Mouse (Mus musculus) layer of hippocampus, adult 2 months (tissue): ENCODE results near the gene Zp2. TPM values are rescaled to one million over a fixed set of nuclear protein-coding genes. Genes with fewer than 3 reads are reported as not detected.
A peak's percentile ranks its signal among the peaks of the same experiment; 100 is the strongest.

ENCODE experiments used
- DNase-seq, 2 experiments: peaks; one replicate each; pipeline ENCODE4 v3.0.0; 2022; ENCODE audit warnings: low spot score in 2 of 2
- H3K27ac ChIP-seq: fragments of 200-600 bp; 2 replicates; pipeline ENCODE4 v1.8.1; 2022
- H3K4me3 ChIP-seq: fragments of 200-600 bp; 2 replicates; pipeline ENCODE4 v1.8.1; 2022; ENCODE audit warnings: mild to moderate bottlenecking
- CTCF ChIP-seq: fragments of 200-600 bp; conservative IDR thresholded peaks from 2 replicates; pipeline ENCODE4 v1.8.1; 2022; ENCODE audit warnings: antibody characterized with exemption, mild to moderate bottlenecking, moderate library complexity
- total RNA-seq, 2 experiments: library from RNA; stranded (reverse); gene quantifications; 2 replicates each; pipeline ENCODE4 v1.2.3; 2021

Gene Zp2
- total RNA-seq, 2 experiments from 2014 or later = 0.20 to 0.37 TPM

- TF ChIP-seq CTCF = no peak
- no peak within 1 kb of the TSS for H3K4me3 ChIP-seq
- H3K27ac ChIP-seq = peak within 1 kb of the TSS; percentile 69
- DNase-seq = no peak
These were observed 28.6 kb upstream of the Zp2 start, which contains the start of gene Anks4b for GRCm38 (mm10) chr7:120173603-120174244. Gene Anks4b, plus strand, starts transcription at chr7:120173858.

- DNase-seq = no peak
- Histone ChIP-seq H3K4me3 (no peak overlapping the region), H3K27ac (no peak overlapping the region)
- TF ChIP-seq CTCF = no peak
These were observed 27.2 kb upstream of the Zp2 start for GRCm38 (mm10) chr7:120172188-120172700.

- no peak overlapping the region for H3K4me3 ChIP-seq
- H3K27ac ChIP-seq = no peak overlapping the region
- no peak for TF ChIP-seq CTCF
- DNase-seq = no peak
These were observed 18.6 kb upstream of the Zp2 start for GRCm38 (mm10) chr7:120163581-120164251.

- Histone ChIP-seq H3K4me3 (no peak overlapping the region), H3K27ac (peak overlapping the region; percentile 67)
- no peak for DNase-seq
- TF ChIP-seq CTCF = no peak
These were observed 13.1 kb upstream of the Zp2 start for GRCm38 (mm10) chr7:120158121-120158613.

- no peak for TF ChIP-seq CTCF
- peak in 1 of 2 experiments; percentile 16 for DNase-seq
- H3K4me3 ChIP-seq = no peak overlapping the region
- H3K27ac ChIP-seq = peak overlapping the region; percentile 67
These were observed 12.5 kb upstream of the Zp2 start for GRCm38 (mm10) chr7:120157575-120158061.

GRCm38 (mm10) chr7:120156841-120157409 is 11.8 kb upstream of the Zp2 start:
- no peak overlapping the region for H3K4me3 ChIP-seq
- peak; percentile 33 to 69 for DNase-seq
- peak overlapping the region; percentile 84 for H3K27ac ChIP-seq
- no peak for TF ChIP-seq CTCF

- DNase-seq = no peak
- Histone ChIP-seq H3K4me3 (no peak overlapping the region), H3K27ac (no peak overlapping the region)
- no peak for TF ChIP-seq CTCF
These were observed 5.8 kb upstream of the Zp2 start for GRCm38 (mm10) chr7:120150898-120151297.

GRCm38 (mm10) chr7:120150257-120150656 is 5.2 kb upstream of the Zp2 start:
- Histone ChIP-seq H3K27ac (peak overlapping the region; percentile 67), H3K4me3 (no peak overlapping the region)
- TF ChIP-seq CTCF = no peak
- DNase-seq = no peak

- Histone ChIP-seq H3K4me3 (no peak overlapping the region), H3K27ac (no peak overlapping the region)
- no peak for TF ChIP-seq CTCF
- DNase-seq = no peak
These were observed 2.3 kb downstream of the Zp2 start for GRCm38 (mm10) chr7:120142743-120143142.

- H3K27ac ChIP-seq = peak overlapping the region; percentile 83
- no peak for TF ChIP-seq CTCF
- H3K4me3 ChIP-seq = no peak overlapping the region
- DNase-seq = peak in 1 of 2 experiments; percentile 45
These were observed 16.1 kb downstream of the Zp2 start for GRCm38 (mm10) chr7:120128951-120129350.

- no peak for TF ChIP-seq CTCF
- Histone ChIP-seq H3K4me3 (no peak overlapping the region), H3K27ac (peak overlapping the region; percentile 7; the same call in 1 of the 2 replicates)
- no peak for DNase-seq
These were observed 17.4 kb downstream of the Zp2 start for GRCm38 (mm10) chr7:120127686-120128059.

GRCm38 (mm10) chr7:120126976-120127685 is 18.0 kb downstream of the Zp2 start:
- no peak for DNase-seq
- TF ChIP-seq CTCF = no peak
- peak overlapping the region; percentile 28; the same call in 1 of the 2 replicates for H3K27ac ChIP-seq

More at GRCm38 (mm10) chr7:120126976-120127685, 18.0 kb downstream of the Zp2 start:
- H3K4me3 ChIP-seq = no peak overlapping the region
